Mouse (Mus musculus) ES-E14 (cell line): ENCODE measurements around the gene Il4ra.

Source experiments
- HCFC1 ChIP-seq: IDR thresholded peaks from 2 replicates; pipeline ENCODE4 v1.6.1; 2012; ENCODE audit warnings: low read length, inconsistent platforms, borderline replicate concordance; ENCODE audit not compliant: insufficient read depth
- MAFK ChIP-seq: IDR thresholded peaks from 2 replicates; pipeline ENCODE4 v1.6.1; 2014; ENCODE audit warnings: mild to moderate bottlenecking, low read depth, low read length, inconsistent platforms; ENCODE audit not compliant: insufficient read depth

DNA sequence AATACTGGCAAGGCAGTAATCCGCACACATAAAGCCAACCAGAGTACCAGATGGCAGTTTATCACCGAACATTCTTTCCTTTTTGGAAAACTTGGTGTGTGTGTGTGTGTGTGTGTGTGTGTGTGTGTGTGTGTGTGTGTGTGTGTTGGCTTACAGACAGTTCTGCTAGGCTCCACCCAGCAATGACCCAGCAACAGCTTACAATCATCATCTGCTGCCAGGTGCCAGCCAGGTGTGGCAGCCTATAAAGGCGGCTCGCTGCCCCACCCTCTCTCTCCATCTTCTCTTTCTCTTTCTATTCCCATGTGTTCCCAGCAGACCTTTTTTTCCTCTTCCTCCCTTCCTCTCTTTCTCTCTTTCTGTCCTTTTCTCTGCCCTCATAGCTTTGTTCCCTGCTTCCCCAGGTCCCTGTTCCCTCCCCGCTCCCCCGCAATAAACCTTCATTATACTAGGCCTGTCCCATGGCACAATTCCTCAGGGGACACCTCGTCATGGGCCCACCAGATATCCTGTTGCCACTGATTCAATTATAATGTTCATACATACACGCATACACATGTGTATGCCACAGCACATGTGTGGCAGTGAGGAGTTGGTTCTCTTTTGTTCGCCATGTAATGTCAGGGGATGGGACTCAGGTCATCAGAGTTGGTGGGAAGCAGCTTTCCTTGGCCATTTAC lies 23.9 kb upstream of the Il4ra start:
- TF ChIP-seq MAFK (no peak), HCFC1 (no peak)
